Mouse (Mus musculus) erythroblast, embryonic 14.5 days (primary cell): ENCODE results near the gene Tgm3.

Experiments used
- GATA1 ChIP-seq: IDR thresholded peaks from 2 replicates; pipeline ENCODE4 v1.6.1; 2012; ENCODE audit warnings: low read length, inconsistent platforms, mixed read lengths
- TAL1 ChIP-seq: IDR thresholded peaks from 3 replicates; pipeline ENCODE4 v1.6.1; 2012; ENCODE audit warnings: low read length, inconsistent platforms, mixed read lengths

GRCm38 (mm10) chr2:130029826-130030225, 17.7 kb downstream of the Tgm3 start:
- TF ChIP-seq GATA1 = no peak
- TF ChIP-seq TAL1 = no peak
